Mouse (Mus musculus) erythroblast, adult 5-6 weeks (primary cell): Measurements from ENCODE around the gene Zbtb37. TPM values are rescaled to one million over a fixed set of nuclear protein-coding genes. Genes with fewer than 3 reads are reported as not detected.

ENCODE experiments used
- ATAC-seq: replicated peaks from 2 replicates; pipeline ENCODE4 v1.8.0; 2016; ENCODE audit warnings: moderate number of reproducible peaks, mild to moderate bottlenecking, moderate TSS enrichment, inconsistent platforms; ENCODE audit not compliant: poor library complexity, low FRiP score, severe bottlenecking
- total RNA-seq, 2 experiments: library from RNA; stranded (forward) in 1 of 2; stranded (reverse) in 1 of 2; fragments of 150-400 nt in 1 of 2; fragments of 200-764, 138-1000 nt in 1 of 2; gene quantifications; 2 replicates each; pipeline versions ENCODE4 v1.2.3 to v1.2.4; 2015 to 2017; ENCODE audit warnings: low replicate concordance in 2 of 2

Gene Zbtb37
- total RNA-seq, 2 experiments from 2014 or later, result 1.3 to 2.6 TPM

- no peak for ATAC-seq
Observed at GRCm38 (mm10) chr1:160982887-160983286, 51.8 kb downstream of the Zbtb37 start.

GRCm38 (mm10) chr1:160981337-160981736 is 53.3 kb downstream of the Zbtb37 start:
- ATAC-seq, result no peak

GRCm38 (mm10) chr1:160980537-160981234 is 54.0 kb downstream of the Zbtb37 start:
- no peak for ATAC-seq

- no peak for ATAC-seq
Observed at GRCm38 (mm10) chr1:160980021-160980420, 54.6 kb downstream of the Zbtb37 start.

GRCm38 (mm10) chr1:160978071-160978735 is 56.4 kb downstream of the Zbtb37 start, which contains the start of gene Serpinc1:
TSS of gene Serpinc1 (plus strand) at chr1:160978585.
- no peak for ATAC-seq

GRCm38 (mm10) chr1:160968643-160969042 is 66.0 kb downstream of the Zbtb37 start:
- ATAC-seq, result no peak

- ATAC-seq, result no peak
Observed at GRCm38 (mm10) chr1:160967268-160967667, 67.4 kb downstream of the Zbtb37 start.

- no peak for ATAC-seq
Observed at GRCm38 (mm10) chr1:160963199-160963598, 71.5 kb downstream of the Zbtb37 start.

Other genes starting within 250 kb of the Zbtb37 start
- gene Rabgap1l, start 241.6 kb downstream of the Zbtb37 start, total RNA-seq (2015; ENCODE audit: low replicate concordance), result 82.3 and 161 TPM in 2 replicates
- gene Rabgap1l, start 241.6 kb downstream of the Zbtb37 start, total RNA-seq (2017; ENCODE audit: low replicate concordance), result 105 and 110 TPM in 2 replicates
- gene Rc3h1, start 128.4 kb downstream of the Zbtb37 start, total RNA-seq (2015; ENCODE audit: low replicate concordance), result 43.9 and 45.3 TPM in 2 replicates
- 54.4 and 55.5 TPM in 2 replicates for gene Rc3h1, start 128.4 kb downstream of the Zbtb37 start, total RNA-seq (2017; ENCODE audit: low replicate concordance)
- 1.5 TPM in 1 of 2 replicates, not detected in the other for gene Serpinc1, start 56.3 kb downstream of the Zbtb37 start, total RNA-seq (2015; ENCODE audit: low replicate concordance)
- gene Serpinc1, start 56.3 kb downstream of the Zbtb37 start, total RNA-seq (2017; ENCODE audit: low replicate concordance), result 0.34 and 0.42 TPM in 2 replicates
- gene Dars2, start 35.8 kb upstream of the Zbtb37 start, total RNA-seq (2015; ENCODE audit: low replicate concordance), result 6.7 and 13.6 TPM in 2 replicates
- 5.8 and 10.3 TPM in 2 replicates for gene Dars2, start 35.8 kb upstream of the Zbtb37 start, total RNA-seq (2017; ENCODE audit: low replicate concordance)
- gene Cenpl, start 35.9 kb upstream of the Zbtb37 start, total RNA-seq (2015; ENCODE audit: low replicate concordance), result 13.3 and 32.4 TPM in 2 replicates
- gene Cenpl, start 35.9 kb upstream of the Zbtb37 start, total RNA-seq (2017; ENCODE audit: low replicate concordance), result 8.8 and 12.1 TPM in 2 replicates
- 8.1 and 14.6 TPM in 2 replicates for gene Klhl20, start 96.7 kb upstream of the Zbtb37 start, total RNA-seq (2015; ENCODE audit: low replicate concordance)
- 4.2 and 5.2 TPM in 2 replicates for gene Klhl20, start 96.7 kb upstream of the Zbtb37 start, total RNA-seq (2017; ENCODE audit: low replicate concordance)
- not detected in 2 replicates for gene Ankrd45, start 107.8 kb upstream of the Zbtb37 start, total RNA-seq (2015; ENCODE audit: low replicate concordance)
- not detected in 2 replicates for gene Ankrd45, start 107.8 kb upstream of the Zbtb37 start, total RNA-seq (2017; ENCODE audit: low replicate concordance)
- not detected in 2 replicates for gene Tex50, start 124.5 kb upstream of the Zbtb37 start, total RNA-seq (2015; ENCODE audit: low replicate concordance)
- not detected in 2 replicates for gene Tex50, start 124.5 kb upstream of the Zbtb37 start, total RNA-seq (2017; ENCODE audit: low replicate concordance)
- 41.2 and 61.1 TPM in 2 replicates for gene Prdx6, start 216.4 kb upstream of the Zbtb37 start, total RNA-seq (2015; ENCODE audit: low replicate concordance)
- 40.3 and 63.1 TPM in 2 replicates for gene Prdx6, start 216.4 kb upstream of the Zbtb37 start, total RNA-seq (2017; ENCODE audit: low replicate concordance)